Comparison of ENCODE assay signal across 21 mouse cellular contexts in genomic region chr15:80102495-80102894, GRCm38 (mm10). TPM values are rescaled to one million over a fixed set of nuclear protein-coding genes. Genes with fewer than 3 reads are reported as not detected.
DNase-seq lines count a peak whose midpoint lies in the region; ATAC-seq lines count a peak whose summit lies in the region.
"Had no signal": no experiment of that assay in that cellular context is flagged by ENCODE, and none has a peak within 500 bp of the region (broad histone marks: within the 10 kb centered on the region; RNA-seq: fewer than 3 reads in every experiment).

No protein-coding gene starts in this region.

- H3K4me3 ChIP-seq in megakaryocyte, embryonic 14.5 days (replicated peaks), result peak overlapping the region; percentile 3
- no peak overlapping the region for H3K4me3 ChIP-seq in macrophage (ENCODE audit: inconsistent target)
- H3K4me3 ChIP-seq: embryonic facial prominence, embryonic 13.5 days; forebrain, embryonic 12.5 days; heart, embryonic 10.5 days; hindbrain, embryonic 12.5 days had no signal

- H3K27me3 ChIP-seq in megakaryocyte, embryonic 14.5 days (replicated peaks), result no peaks in the 10 kb centered on the region
- H3K27me3 ChIP-seq: CH12.LX; forebrain, embryonic 12.5 days had no signal

- peaks cover 81% of the 10 kb centered on the region for H3K79me2 ChIP-seq in macrophage (ENCODE audit: inconsistent target)

- no peak for ATAC-seq in megakaryocyte, adult 5-6 weeks (ENCODE audit: poor library complexity, severe bottlenecking)
- ATAC-seq: forebrain, postnatal 0 days; hindbrain, embryonic 16.5 days; inflammation-experienced regulatory T-cells, adult 6 months had no signal

- 87% methylated on average over 6 of the region's 6 CpGs for WGBS in macrophage (ENCODE audit: missing documents)

- H3K9me3 ChIP-seq in megakaryocyte, embryonic 14.5 days, result no peaks in the 10 kb centered on the region
- H3K9me3 ChIP-seq: embryonic facial prominence, embryonic 13.5 days; forebrain, embryonic 12.5 days; heart, embryonic 10.5 days; hindbrain, embryonic 12.5 days had no signal

- peaks cover 99% of the 10 kb centered on the region for H3K4me1 ChIP-seq in megakaryocyte, embryonic 14.5 days

- H3K27ac ChIP-seq in macrophage, result peak overlapping the region; percentile 96
- H3K27ac ChIP-seq: embryonic facial prominence, embryonic 13.5 days; forebrain, embryonic 12.5 days; heart, embryonic 10.5 days; hindbrain, embryonic 12.5 days had no signal

- peak; percentile 64 for DNase-seq in cerebellum, adult 9-10 months
- no peak for DNase-seq in cerebellum, adult 11-12 months
- DNase-seq in ZHBTc4 (ENCODE audit: low read depth, low spot score), result peak; percentile 36
- no peak for DNase-seq in frontal cortex, postnatal 36 days (ENCODE audit: low spot score in 2 of 2)
- DNase-seq: adrenal gland, adult 8-10 months; forebrain, postnatal 0 days; gastrocnemius, postnatal 36 days; heart, adult 11 months; heart, postnatal 10 days; heart, postnatal 4 days; kidney, adult 18-20 months had no signal

- peaks cover 53% of the 10 kb centered on the region for H3K36me3 ChIP-seq in megakaryocyte, embryonic 14.5 days (replicated peaks; ENCODE audit: low read length)
- H3K36me3 ChIP-seq in macrophage (ENCODE audit: inconsistent target), result no peaks in the 10 kb centered on the region
- H3K36me3 ChIP-seq: embryonic facial prominence, embryonic 13.5 days; forebrain, embryonic 12.5 days; heart, embryonic 10.5 days; hindbrain, embryonic 12.5 days had no signal

RNA-seq across cellular contexts. Expression of gene Rpl3, which starts 10.8 kb away (rescaled TPM):
- 145 and 190 TPM in 2 replicates for polyA plus RNA-seq in megakaryocyte, embryonic 14.5 days (2012; ENCODE audit: insufficient read depth, low replicate concordance)
- total RNA-seq in megakaryocyte, adult 5-6 weeks (2015), result 965 and 1,027 TPM in 2 replicates
- 1,404 and 1,498 TPM in 2 replicates for total RNA-seq in megakaryocyte, adult 5-6 weeks (2017)
- 100 to 1,000 TPM in 24 of 26 experiments, 10 to 100 TPM in 2; 70.8 to 495 (median 240) TPM for total RNA-seq in macrophage (2018; cell fraction: chromatin; rRNA removed)
- total RNA-seq in macrophage (2018; cell fraction: cytosol; rRNA removed), result 100 to 1,000 TPM; 413 to 862 (median 571) TPM
- total RNA-seq in macrophage (2018; cell fraction: nucleus; rRNA removed), result 100 to 1,000 TPM; 139 to 883 (median 221) TPM
- polyA plus RNA-seq in macrophage (2018), result 633 to 940 TPM (median 770 TPM) in 3 replicates

RNA-seq across cellular contexts. Expression of gene Syngr1, which starts 11.4 kb away (rescaled TPM):
- 113 and 163 TPM in 2 replicates for polyA plus RNA-seq in megakaryocyte, embryonic 14.5 days (2012; ENCODE audit: insufficient read depth, low replicate concordance)
- total RNA-seq in megakaryocyte, adult 5-6 weeks (2015), result 3.2 and 3.9 TPM in 2 replicates
- 0.08 and 0.22 TPM in 2 replicates for total RNA-seq in megakaryocyte, adult 5-6 weeks (2017)
- 100 to 1,000 TPM in 11 of 26 experiments, 10 to 100 TPM in 14, 1 to 10 TPM in 1; 8.5 to 192 (median 76.8) TPM for total RNA-seq in macrophage (2018; cell fraction: chromatin; rRNA removed)
- 100 to 1,000 TPM; 185 to 377 (median 258) TPM for total RNA-seq in macrophage (2018; cell fraction: cytosol; rRNA removed)
- total RNA-seq in macrophage (2018; cell fraction: nucleus; rRNA removed), result 100 to 1,000 TPM in 19 of 26 experiments, 10 to 100 TPM in 7; 29.5 to 228 (median 114) TPM
- polyA plus RNA-seq in macrophage (2018), result 139 to 428 TPM (median 314 TPM) in 3 replicates

RNA-seq across cellular contexts. Expression of gene Tab1, which starts 30.4 kb away (rescaled TPM):
- 9.9 and 10.9 TPM in 2 replicates for polyA plus RNA-seq in megakaryocyte, embryonic 14.5 days (2012; ENCODE audit: insufficient read depth, low replicate concordance)
- total RNA-seq in megakaryocyte, adult 5-6 weeks (2015), result 3.8 and 6.9 TPM in 2 replicates
- 13.5 and 14.5 TPM in 2 replicates for total RNA-seq in megakaryocyte, adult 5-6 weeks (2017)
- 10 to 100 TPM in 21 of 26 experiments, 1 to 10 TPM in 5; 4.6 to 61.0 (median 34.9) TPM for total RNA-seq in macrophage (2018; cell fraction: chromatin; rRNA removed)
- total RNA-seq in macrophage (2018; cell fraction: cytosol; rRNA removed), result 10 to 100 TPM in 12 of 26 experiments, 1 to 10 TPM in 14; 1.2 to 15.4 (median 9.5) TPM
- total RNA-seq in macrophage (2018; cell fraction: nucleus; rRNA removed), result 10 to 100 TPM in 18 of 26 experiments, 1 to 10 TPM in 8; 4.1 to 64.7 (median 23.5) TPM
- polyA plus RNA-seq in macrophage (2018), result 10.5 to 14.4 TPM (median 12.8 TPM) in 3 replicates

Comparison
In these comparisons a context has a peak if more than half of its experiments do, and no peak if none do; other contexts are left out.
1. DNase-seq: peak in cerebellum, adult 9-10 months (single experiment) and ZHBTc4 (single experiment); none in cerebellum, adult 11-12 months (single experiment) and frontal cortex, postnatal 36 days (0 of 2).